Mouse (Mus musculus) midbrain, embryonic 11.5 days (tissue): ENCODE data around the gene Cenph. TPM values are rescaled to one million over a fixed set of nuclear protein-coding genes. Genes with fewer than 3 reads are reported as not detected.
"Not testable (repeated sequence)": the region's sequence is repeated elsewhere in the genome, so short reads cannot be mapped to it uniquely, and the experiment has no call there.

Experiments
- ATAC-seq: fragments of 200-750 bp; cut with Nextera tagmentation; 2 replicates; pipeline ENCODE4 v1.8.0; 2017; ENCODE audit warnings: moderate TSS enrichment, moderate library complexity; ENCODE audit not compliant: low FRiP score
- DNase-seq: peaks from one replicate; pipeline ENCODE4 v3.0.0; 2015; ENCODE audit warnings: low spot score; ENCODE audit errors: missing footprints
- H3K27ac ChIP-seq: fragments of 300-500 bp; sonication (generic); 2 replicates; pipeline ENCODE4 v1.5.1; 2014; ENCODE audit warnings: low read depth, low read length
- H3K27me3 ChIP-seq: fragments of 300-500 bp; sonication (generic); 2 replicates; pipeline ENCODE4 v1.6.1; 2014; ENCODE audit warnings: mild to moderate bottlenecking, low read length, moderate library complexity, mixed read lengths; ENCODE audit not compliant: control insufficient read depth, insufficient read depth
- H3K36me3 ChIP-seq: fragments of 300-500 bp; sonication (generic); 2 replicates; pipeline ENCODE4 v1.6.1; 2014; ENCODE audit warnings: mild to moderate bottlenecking, low read length, moderate library complexity, mixed read lengths; ENCODE audit not compliant: control insufficient read depth, insufficient read depth
- H3K4me1 ChIP-seq: fragments of 300-500 bp; sonication (generic); 2 replicates; pipeline ENCODE4 v1.6.1; 2014; ENCODE audit warnings: low read length; ENCODE audit not compliant: control insufficient read depth, insufficient read depth
- H3K4me2 ChIP-seq: fragments of 300-500 bp; sonication (generic); 2 replicates; pipeline ENCODE4 v1.6.1; 2014; ENCODE audit warnings: mild to moderate bottlenecking, moderate library complexity
- H3K4me3 ChIP-seq: fragments of 300-500 bp; sonication (generic); 2 replicates; pipeline ENCODE4 v1.5.1; 2014; ENCODE audit warnings: low read depth, low read length
- H3K9ac ChIP-seq: fragments of 300-500 bp; sonication (generic); 2 replicates; pipeline ENCODE4 v1.6.1; 2014; ENCODE audit warnings: low read length
- H3K9me3 ChIP-seq: fragments of 300-500 bp; sonication (generic); 2 replicates; pipeline ENCODE4 v1.6.1; 2016; ENCODE audit warnings: low read length; ENCODE audit not compliant: control insufficient read depth
- WGBS: fragments of 180-500 bp; shearing (Covaris S2); extraction: QIAGEN DNeasy Blood & Tissue Kit; methylation state at CpG from one replicate; pipeline ENCODE4 v1.1.7; 2014; 5-methylcytosine and 5-hydroxymethylcytosine counted together
- polyA plus RNA-seq: library from polyadenylated mRNA; unstranded; fragments of >200 nt; fragmentation: Nextera tagmentation; extraction: Ambion mirVana; gene quantifications from 2 replicates; pipeline ENCODE4 v1.2.1, GENCODE M21; 2014

Cenph gene
- polyA plus RNA-seq, 1 experiment from 2014 or later: 56.2 TPM

DNA sequence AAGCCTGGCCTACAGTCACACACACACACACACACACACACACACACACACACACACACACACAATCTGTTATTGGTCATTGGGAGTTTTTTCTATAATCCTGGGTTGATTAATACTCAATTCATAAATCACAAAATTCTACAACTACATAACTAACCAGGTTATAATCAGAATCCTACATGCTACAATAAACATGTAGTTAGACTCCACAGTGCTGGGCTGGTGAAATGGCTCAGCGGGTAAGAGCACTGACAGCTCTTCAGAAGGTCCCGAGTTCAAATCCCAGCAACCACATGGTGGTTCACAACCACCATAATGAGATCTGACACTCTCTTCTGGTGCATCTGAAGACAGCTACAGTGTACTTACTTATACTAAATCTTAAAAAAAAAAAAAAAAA is 42.9 kb downstream of the Cenph start:
- no peaks in the 10 kb centered on the region for H3K9me3 ChIP-seq
- WGBS: 92% methylated on average over 2 of the region's 2 CpGs
- H3K4me2 ChIP-seq: no peak overlapping the region
- ATAC-seq: no peak
- peaks cover 6% of the 10 kb centered on the region; the same call in 1 of the 2 replicates for H3K4me1 ChIP-seq
- H3K4me3 ChIP-seq: no peak overlapping the region
- DNase-seq: no peak
- H3K27me3 ChIP-seq: no peaks in the 10 kb centered on the region
- peaks cover 3% of the 10 kb centered on the region; the same call in 1 of the 2 replicates for H3K36me3 ChIP-seq
- no peak overlapping the region for H3K27ac ChIP-seq
- no peak overlapping the region for H3K9ac ChIP-seq

- H3K4me1 ChIP-seq, H3K36me3 ChIP-seq, H3K4me3 ChIP-seq, H3K9ac ChIP-seq, H3K27me3 ChIP-seq, H3K27ac ChIP-seq, DNase-seq, ATAC-seq, H3K9me3 ChIP-seq, H3K4me2 ChIP-seq: not testable (repeated sequence)
- 93% methylated on average over 5 of the region's 6 CpGs for WGBS
Measured at GRCm38 (mm10) chr13:100731462-100732046, 44.1 kb downstream of the Cenph start.

DNA sequence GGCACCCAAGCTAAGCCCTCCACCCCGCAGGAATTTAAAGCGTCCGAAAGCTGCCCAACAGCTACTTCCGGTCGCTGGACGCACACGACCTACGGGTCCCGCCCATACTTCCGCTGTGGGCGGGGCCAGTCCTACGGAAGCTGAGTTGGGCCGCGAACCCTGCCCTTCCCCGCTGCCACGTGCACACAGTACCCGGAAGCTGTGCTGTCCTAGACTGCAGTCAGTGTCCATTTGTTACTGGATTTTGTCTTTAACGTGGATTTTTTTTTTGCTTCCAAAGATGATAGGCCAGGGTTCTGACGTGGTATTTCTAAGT is 44.9 kb downstream of the Cenph start, which contains the start of gene Cdk7:
Gene Cdk7, minus strand, starts transcription at position 79 of the 316 bp plus-strand sequence.
- WGBS: 1% methylated on average over 19 of the region's 19 CpGs
- peak; percentile 99 for ATAC-seq

GRCm38 (mm10) chr13:100730153-100730860 is 45.4 kb downstream of the Cenph start:
- ATAC-seq (no peak), DNase-seq (no peak)
- Histone ChIP-seq H3K9ac (peak overlapping the region; percentile 89), H3K4me2 (peak overlapping the region; percentile 59), H3K36me3 (peaks cover 6% of the 10 kb centered on the region; the same call in 1 of the 2 replicates), H3K4me1 (peaks cover 6% of the 10 kb centered on the region; the same call in 1 of the 2 replicates), H3K9me3 (no peaks in the 10 kb centered on the region), H3K4me3 (peak overlapping the region; percentile 87), H3K27ac (peak overlapping the region; percentile 63), H3K27me3 (no peaks in the 10 kb centered on the region)
- WGBS: 2% methylated on average over 30 of the region's 30 CpGs

More for the DNA sequence above, 44.9 kb downstream of the Cenph start, which contains the start of gene Cdk7:
- peaks cover 6% of the 10 kb centered on the region; the same call in 1 of the 2 replicates for H3K36me3 ChIP-seq
- peak within 1 kb of the TSS; percentile 89 for H3K9ac ChIP-seq
- DNase-seq: peak; percentile 100
- no peaks in the 10 kb centered on the region for H3K27me3 ChIP-seq
- peaks cover 6% of the 10 kb centered on the region; the same call in 1 of the 2 replicates for H3K4me1 ChIP-seq
- no peaks in the 10 kb centered on the region for H3K9me3 ChIP-seq
- H3K27ac ChIP-seq: peak within 1 kb of the TSS; percentile 63
- H3K4me2 ChIP-seq: peak within 1 kb of the TSS; percentile 59
- H3K4me3 ChIP-seq: peak within 1 kb of the TSS; percentile 87

DNA sequence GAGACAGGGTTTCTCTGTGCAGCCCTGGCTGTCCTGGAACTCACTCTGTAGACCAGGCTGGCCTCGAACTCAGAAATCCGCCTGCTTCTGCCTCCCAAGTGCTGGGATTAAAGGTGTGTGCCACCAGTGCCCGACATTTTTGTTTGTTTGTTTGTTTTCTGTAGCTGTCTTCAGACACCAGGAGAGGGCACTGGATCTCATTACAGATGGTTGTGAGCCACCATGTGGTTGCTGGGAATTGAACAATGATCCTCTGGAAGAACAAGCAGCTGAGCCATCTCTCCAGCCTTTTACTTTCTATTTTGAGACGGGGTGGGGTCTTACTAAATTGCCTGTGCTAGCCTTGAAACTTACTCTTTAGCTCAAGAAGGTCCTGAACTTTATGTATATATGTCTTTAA is 47.2 kb downstream of the Cenph start:
- not testable (repeated sequence) for DNase-seq, H3K9ac ChIP-seq, ATAC-seq, H3K27me3 ChIP-seq, H3K27ac ChIP-seq, H3K4me3 ChIP-seq, H3K4me2 ChIP-seq, H3K36me3 ChIP-seq, H3K4me1 ChIP-seq, H3K9me3 ChIP-seq
- WGBS: 93% methylated on average over 4 of the region's 4 CpGs

- Histone ChIP-seq H3K4me3 (no peak overlapping the region), H3K27me3 (no peaks in the 10 kb centered on the region), H3K9ac (no peak overlapping the region), H3K36me3 (peaks cover 3% of the 10 kb centered on the region; the same call in 1 of the 2 replicates), H3K27ac (no peak overlapping the region), H3K9me3 (no peaks in the 10 kb centered on the region), H3K4me1 (peaks cover 6% of the 10 kb centered on the region; the same call in 1 of the 2 replicates), H3K4me2 (no peak overlapping the region)
- DNase-seq (no peak), ATAC-seq (no peak)
- WGBS: 96% methylated on average over 5 of the region's 5 CpGs
Measured at GRCm38 (mm10) chr13:100728086-100728485, 47.6 kb downstream of the Cenph start.

GRCm38 (mm10) chr13:100725194-100725593 is 50.5 kb downstream of the Cenph start:
- DNase-seq: peak; percentile 17
- Histone ChIP-seq H3K9ac (no peak overlapping the region), H3K27me3 (no peaks in the 10 kb centered on the region), H3K4me2 (no peak overlapping the region), H3K36me3 (peaks cover 8% of the 10 kb centered on the region; the same call in 1 of the 2 replicates), H3K9me3 (no peaks in the 10 kb centered on the region), H3K4me1 (peaks cover 6% of the 10 kb centered on the region; the same call in 1 of the 2 replicates), H3K4me3 (no peak overlapping the region), H3K27ac (no peak overlapping the region)
- WGBS: 92% methylated on average over 10 of the region's 10 CpGs
- ATAC-seq: no peak

- H3K4me1 ChIP-seq: no peaks in the 10 kb centered on the region
- WGBS: 89% methylated on average over 7 of the region's 7 CpGs
- H3K4me2 ChIP-seq: no peak overlapping the region
- H3K36me3 ChIP-seq: peaks cover 9% of the 10 kb centered on the region; the same call in 1 of the 2 replicates
- no peak overlapping the region for H3K27ac ChIP-seq
- H3K4me3 ChIP-seq: no peak overlapping the region
- no peaks in the 10 kb centered on the region for H3K27me3 ChIP-seq
- ATAC-seq (no peak), DNase-seq (peak; percentile 45)
- H3K9ac ChIP-seq: no peak overlapping the region
- no peaks in the 10 kb centered on the region for H3K9me3 ChIP-seq
Measured at GRCm38 (mm10) chr13:100724051-100724754, 51.5 kb downstream of the Cenph start.

- Histone ChIP-seq H3K4me1 (no peaks in the 10 kb centered on the region), H3K4me2 (no peak overlapping the region), H3K9ac (no peak overlapping the region), H3K27me3 (no peaks in the 10 kb centered on the region), H3K36me3 (peaks cover 12% of the 10 kb centered on the region; the same call in 1 of the 2 replicates), H3K4me3 (no peak overlapping the region), H3K27ac (no peak overlapping the region), H3K9me3 (no peaks in the 10 kb centered on the region)
- DNase-seq (peak; percentile 12), ATAC-seq (no peak)
- 91% methylated on average over 5 of the region's 5 CpGs for WGBS
Measured at GRCm38 (mm10) chr13:100721656-100722055, 54.0 kb downstream of the Cenph start.
